In genomic region chr11:3538341-3538740, GRCm38 (mm10) we compare ENCODE assay signal across 9 mouse cellular contexts. TPM values are rescaled to one million over a fixed set of nuclear protein-coding genes. Genes with fewer than 3 reads are reported as not detected.
DNase-seq lines count a peak whose midpoint lies in the region; ATAC-seq and TF ChIP-seq lines count a peak whose summit lies in the region.
"Had no signal": no experiment of that assay in that cellular context is flagged by ENCODE, and none has a peak within 500 bp of the region (broad histone marks: within the 10 kb centered on the region; RNA-seq: fewer than 3 reads in every experiment).

No protein-coding gene starts in this region.

- 30% methylated on average over 4 of the region's 4 CpGs for WGBS in heart, adult 2 months
- WGBS in forebrain, postnatal 0 days, result 63% methylated on average over 4 of the region's 4 CpGs
- WGBS in liver, postnatal 0 days (ENCODE audit: insufficient replicate concordance), result 42% methylated on average over 4 of the region's 4 CpGs

- peaks cover 9% of the 10 kb centered on the region for H3K4me1 ChIP-seq in heart, adult 2 months (ENCODE audit: control insufficient read depth, insufficient read depth, low read length)
- H3K4me1 ChIP-seq in ES-Bruce4 (ENCODE audit: control insufficient read depth, insufficient read depth, low read length), result peaks cover 7% of the 10 kb centered on the region
- peaks cover 4% of the 10 kb centered on the region; the same call in 1 of the 2 replicates for H3K4me1 ChIP-seq in forebrain, postnatal 0 days (ENCODE audit: insufficient read depth)
- peaks cover 37% of the 10 kb centered on the region for H3K4me1 ChIP-seq in liver, postnatal 0 days (ENCODE audit: insufficient read depth)

- H3K4me2 ChIP-seq in forebrain, postnatal 0 days (ENCODE audit: low read depth), result peak overlapping the region; percentile 61
- H3K4me2 ChIP-seq in liver, postnatal 0 days (ENCODE audit: low read depth, low read length), result peak overlapping the region; percentile 70

- no peak for TF ChIP-seq EP300 in heart, adult 2 months (IDR thresholded peaks at IDR 0.05; ENCODE audit: insufficient read depth, low read depth, low read length)
- TF ChIP-seq EP300 in ES-Bruce4 (IDR thresholded peaks at IDR 0.05; ENCODE audit: insufficient read depth, low read depth, low read length), result no peak
- no peak for TF ChIP-seq EP300 in liver, postnatal 0 days (IDR thresholded peaks at IDR 0.05; ENCODE audit: low read depth)

- H3K79me2 ChIP-seq in heart, adult 2 months (replicated peaks; ENCODE audit: control insufficient read depth, insufficient read depth, low read length), result no peaks in the 10 kb centered on the region

- ATAC-seq in forebrain, postnatal 0 days, result no peak
- no peak for ATAC-seq in liver, postnatal 0 days

- H3K9ac ChIP-seq in heart, adult 2 months (ENCODE audit: low read depth, low read length), result peak overlapping the region; percentile 65
- H3K9ac ChIP-seq in ES-Bruce4 (ENCODE audit: low read depth, poor library complexity, severe bottlenecking), result peak overlapping the region; percentile 71
- H3K9ac ChIP-seq in forebrain, postnatal 0 days, result peak overlapping the region; percentile 46
- H3K9ac ChIP-seq in liver, postnatal 0 days (replicated peaks), result peak overlapping the region; percentile 56

- H3K4me3 ChIP-seq in heart, adult 2 months, result peak overlapping the region; percentile 81
- H3K4me3 ChIP-seq in ES-Bruce4 (ENCODE audit: low read depth, low read length), result peak overlapping the region; percentile 68
- peak overlapping the region; percentile 49 for H3K4me3 ChIP-seq in forebrain, postnatal 0 days (ENCODE audit: low read depth, low read length)
- peak overlapping the region; percentile 54 for H3K4me3 ChIP-seq in liver, postnatal 0 days (ENCODE audit: low read depth, low read length)

- no peaks in the 10 kb centered on the region for H3K9me3 ChIP-seq in ES-Bruce4 (replicated peaks; ENCODE audit: control insufficient read depth, insufficient read depth, low read length, poor library complexity, severe bottlenecking)
- no peaks in the 10 kb centered on the region for H3K9me3 ChIP-seq in forebrain, postnatal 0 days (ENCODE audit: low read length)
- no peaks in the 10 kb centered on the region for H3K9me3 ChIP-seq in liver, postnatal 0 days (ENCODE audit: low read length)
- H3K9me3 ChIP-seq: G1E had no signal

- H3K27me3 ChIP-seq in heart, adult 2 months (ENCODE audit: control insufficient read depth, insufficient read depth, low read length), result no peaks in the 10 kb centered on the region
- no peaks in the 10 kb centered on the region for H3K27me3 ChIP-seq in ES-Bruce4 (ENCODE audit: control insufficient read depth, insufficient read depth, low read length, poor library complexity, severe bottlenecking)
- no peaks in the 10 kb centered on the region for H3K27me3 ChIP-seq in forebrain, postnatal 0 days (ENCODE audit: insufficient read depth, low read length)
- H3K27me3 ChIP-seq in liver, postnatal 0 days (ENCODE audit: insufficient read depth, low read length), result no peaks in the 10 kb centered on the region

- DNase-seq in heart, adult 2 months, result peak; percentile 7 to 25
- DNase-seq in heart, adult 18-20 months, result no peak
- no peak for DNase-seq in forebrain, postnatal 0 days
- peak; percentile 13 for DNase-seq in liver, postnatal 0 days
- no peak for DNase-seq in left cerebral cortex, postnatal 10 days (ENCODE audit: extremely low spot score in 1 of 2, low spot score in 2 of 2)
- DNase-seq in thymus, postnatal 0 days (ENCODE audit: low spot score), result no peak
- no peak for DNase-seq in adrenal gland, postnatal 36 days

- intact Hi-C loops in heart, adult 2 months (cut with DNase I), result loop anchor here (5.0 to 10.0 kb wide), 3 partner anchors 109 to 376 kb away; partner anchors contain the start of genes Morc2a and Slc35e4
- intact Hi-C loops in left cerebral cortex, postnatal 10 days (cut with DNase I), result loop anchor here (5.0 to 10.0 kb wide), 4 partner anchors 94 to 376 kb away; partner anchors contain the start of genes Morc2a and Slc35e4

- no peak for TF ChIP-seq CTCF in heart, adult 2 months (IDR thresholded peaks at IDR 0.05)
- TF ChIP-seq CTCF in ES-Bruce4 (IDR thresholded peaks at IDR 0.05; ENCODE audit: low read depth, low read length), result no peak
- TF ChIP-seq CTCF in forebrain, postnatal 0 days (IDR thresholded peaks at IDR 0.05; ENCODE audit: low read depth), result no peak
- no peak for TF ChIP-seq CTCF in liver, postnatal 0 days (IDR thresholded peaks at IDR 0.05; ENCODE audit: low read depth)

- peaks cover 3% of the 10 kb centered on the region; the same call in 1 of the 2 replicates for H3K36me3 ChIP-seq in heart, adult 2 months (ENCODE audit: control insufficient read depth, insufficient read depth, low read length)
- H3K36me3 ChIP-seq in ES-Bruce4 (ENCODE audit: control insufficient read depth, insufficient read depth, low read length, poor library complexity, severe bottlenecking), result no peaks in the 10 kb centered on the region
- H3K36me3 ChIP-seq in forebrain, postnatal 0 days (ENCODE audit: insufficient read depth), result no peaks in the 10 kb centered on the region
- H3K36me3 ChIP-seq in liver, postnatal 0 days (replicated peaks; ENCODE audit: insufficient read depth, low read length), result no peaks in the 10 kb centered on the region
- H3K36me3 ChIP-seq: G1E had no signal

- no peak for TF ChIP-seq POLR2A in heart, adult 2 months (IDR thresholded peaks at IDR 0.05; ENCODE audit: insufficient read depth, low read depth, low read length)
- no peak for TF ChIP-seq POLR2A in ES-Bruce4 (IDR thresholded peaks at IDR 0.05; ENCODE audit: insufficient read depth, low read length)

- H3K27ac ChIP-seq in heart, adult 2 months, result peak overlapping the region; percentile 93
- no peak overlapping the region for H3K27ac ChIP-seq in ES-Bruce4 (ENCODE audit: insufficient read depth, low read length)
- no peak overlapping the region for H3K27ac ChIP-seq in forebrain, postnatal 0 days (ENCODE audit: low read depth, low read length)
- H3K27ac ChIP-seq in liver, postnatal 0 days (ENCODE audit: low read depth), result no peak overlapping the region

RNA-seq across cellular contexts. Expression of gene Smtn, which starts 2.1 kb away (rescaled TPM):
- total RNA-seq in heart, adult 2 months (2021), result 100 to 1,000 TPM; 137 to 154 TPM
- 159 and 167 TPM in 2 replicates for polyA plus RNA-seq in heart, adult 2 months (2012; rRNA removed)
- 100 to 1,000 TPM; 139 to 154 TPM for total RNA-seq in heart, adult 18-20 months (2021)
- polyA plus RNA-seq in ES-Bruce4 (2011; ENCODE audit: insufficient read depth, insufficient read length, low read depth, missing spikeins), result 79.4 and 80.7 TPM in 2 replicates
- total RNA-seq in forebrain, postnatal 0 days (2014; rRNA removed), result 3.9 and 7.9 TPM in 2 replicates
- 8.1 and 8.7 TPM in 2 replicates for polyA plus RNA-seq in forebrain, postnatal 0 days (2015; fragmentation: Nextera tagmentation; extraction: Ambion mirVana)
- 8.4 and 8.9 TPM in 2 replicates for polyA plus RNA-seq in liver, postnatal 0 days (2015; fragmentation: Nextera tagmentation; extraction: Ambion mirVana)
- total RNA-seq in left cerebral cortex, postnatal 10 days (2021), result 10 to 100 TPM; 11.8 to 14.6 TPM
- polyA plus RNA-seq in thymus, postnatal 0 days (2015; fragmentation: Nextera tagmentation; extraction: Ambion mirVana), result 13.4 and 13.7 TPM in 2 replicates
- 10 to 100 TPM; 44.9 to 71.7 TPM for total RNA-seq in adrenal gland, postnatal 36 days (2021)
- total RNA-seq: G1E had no signal
- polyA plus RNA-seq: G1E had no signal

RNA-seq across cellular contexts. Expression of gene Selenom, which starts 23.9 kb away (rescaled TPM):
- 10 to 100 TPM; 41.7 to 42.8 TPM for total RNA-seq in heart, adult 2 months (2021)
- polyA plus RNA-seq in heart, adult 2 months (2012; rRNA removed), result 67.8 and 78.3 TPM in 2 replicates
- 10 to 100 TPM; 39.8 to 40.3 TPM for total RNA-seq in heart, adult 18-20 months (2021)
- 19.6 and 25.5 TPM in 2 replicates for polyA plus RNA-seq in ES-Bruce4 (2011; ENCODE audit: insufficient read depth, insufficient read length, low read depth, missing spikeins)
- total RNA-seq in forebrain, postnatal 0 days (2014; rRNA removed), result 119 and 172 TPM in 2 replicates
- polyA plus RNA-seq in forebrain, postnatal 0 days (2015; fragmentation: Nextera tagmentation; extraction: Ambion mirVana), result 224 and 227 TPM in 2 replicates
- 9.9 and 11.7 TPM in 2 replicates for polyA plus RNA-seq in liver, postnatal 0 days (2015; fragmentation: Nextera tagmentation; extraction: Ambion mirVana)
- total RNA-seq in left cerebral cortex, postnatal 10 days (2021), result 100 to 1,000 TPM; 198 TPM
- polyA plus RNA-seq in thymus, postnatal 0 days (2015; fragmentation: Nextera tagmentation; extraction: Ambion mirVana), result 16.3 and 17.6 TPM in 2 replicates
- total RNA-seq in adrenal gland, postnatal 36 days (2021), result 10 to 100 TPM; 32.7 to 34.8 TPM
- total RNA-seq: G1E had no signal
- polyA plus RNA-seq: G1E had no signal

RNA-seq across cellular contexts. Expression of gene Inpp5j, which starts 33.7 kb away (rescaled TPM):
- 10 to 100 TPM; 23.4 to 23.6 TPM for total RNA-seq in heart, adult 2 months (2021)
- polyA plus RNA-seq in heart, adult 2 months (2012; rRNA removed), result 20.1 and 22.2 TPM in 2 replicates
- total RNA-seq in heart, adult 18-20 months (2021), result 10 to 100 TPM; 16.7 to 18.2 TPM
- polyA plus RNA-seq in ES-Bruce4 (2011; ENCODE audit: insufficient read depth, insufficient read length, low read depth, missing spikeins), result 0.22 TPM in 1 of 2 replicates, not detected in the other
- total RNA-seq in forebrain, postnatal 0 days (2014; rRNA removed), result 3.5 and 6.5 TPM in 2 replicates
- 6.6 and 9.7 TPM in 2 replicates for polyA plus RNA-seq in forebrain, postnatal 0 days (2015; fragmentation: Nextera tagmentation; extraction: Ambion mirVana)
- 0.83 and 0.86 TPM in 2 replicates for polyA plus RNA-seq in liver, postnatal 0 days (2015; fragmentation: Nextera tagmentation; extraction: Ambion mirVana)
- 10 to 100 TPM; 34.7 to 40.4 TPM for total RNA-seq in left cerebral cortex, postnatal 10 days (2021)
- 0.12 and 0.32 TPM in 2 replicates for polyA plus RNA-seq in thymus, postnatal 0 days (2015; fragmentation: Nextera tagmentation; extraction: Ambion mirVana)
- total RNA-seq in adrenal gland, postnatal 36 days (2021), result under 1 TPM; 0.66 to 0.76 TPM
- polyA plus RNA-seq: G1E had no signal

RNA-seq across cellular contexts. Expression of gene Pla2g3, which starts 50.3 kb away (rescaled TPM):
- under 1 TPM in 1 of 2 experiments, not detected in 1; 0.09 TPM for total RNA-seq in heart, adult 2 months (2021)
- 0.23 and 0.25 TPM in 2 replicates for polyA plus RNA-seq in heart, adult 2 months (2012; rRNA removed)
- total RNA-seq in heart, adult 18-20 months (2021), result under 1 TPM; 0.10 to 0.13 TPM
- 0.28 TPM in 1 of 2 replicates, not detected in the other for polyA plus RNA-seq in ES-Bruce4 (2011; ENCODE audit: insufficient read depth, insufficient read length, low read depth, missing spikeins)
- 21.3 and 26.2 TPM in 2 replicates for total RNA-seq in forebrain, postnatal 0 days (2014; rRNA removed)
- 9.4 and 11.9 TPM in 2 replicates for polyA plus RNA-seq in forebrain, postnatal 0 days (2015; fragmentation: Nextera tagmentation; extraction: Ambion mirVana)
- 0.07 TPM in 1 of 2 replicates, not detected in the other for polyA plus RNA-seq in liver, postnatal 0 days (2015; fragmentation: Nextera tagmentation; extraction: Ambion mirVana)
- total RNA-seq in left cerebral cortex, postnatal 10 days (2021), result 10 to 100 TPM in 1 of 2 experiments, 1 to 10 TPM in 1; 6.9 to 19.4 TPM
- 0.90 TPM in 2 replicates for polyA plus RNA-seq in thymus, postnatal 0 days (2015; fragmentation: Nextera tagmentation; extraction: Ambion mirVana)
- under 1 TPM in 1 of 2 experiments, not detected in 1; 0.20 TPM for total RNA-seq in adrenal gland, postnatal 36 days (2021)
- polyA plus RNA-seq: G1E had no signal

Comparison
In these comparisons a context has a peak if more than half of its experiments do, and no peak if none do; other contexts are left out.
1. DNase-seq: peak in heart, adult 2 months (2 of 2) and liver, postnatal 0 days (single experiment); none in heart, adult 18-20 months (0 of 2), forebrain, postnatal 0 days (single experiment), left cerebral cortex, postnatal 10 days (0 of 2), thymus, postnatal 0 days (single experiment) and adrenal gland, postnatal 36 days (0 of 2).
2. Peak in every context shown above with its lines, with median percentiles within 50 percentile points of each other: H3K4me3 ChIP-seq and H3K9ac ChIP-seq.